In genomic region chrX:13848473-13848872, GRCm38 (mm10) we compare ENCODE assay signal across 24 mouse cellular contexts. TPM values are rescaled to one million over a fixed set of nuclear protein-coding genes. Genes with fewer than 3 reads are reported as not detected.
DNase-seq lines count a peak whose midpoint lies in the region; ATAC-seq and TF ChIP-seq lines count a peak whose summit lies in the region.
"Had no signal": no experiment of that assay in that cellular context is flagged by ENCODE, and none has a peak within 500 bp of the region (broad histone marks: within the 10 kb centered on the region; RNA-seq: fewer than 3 reads in every experiment).

No protein-coding gene starts in this region.

- TF ChIP-seq CTCF in liver, postnatal 0 days (IDR thresholded peaks at IDR 0.05; ENCODE audit: low read depth): no peak
- no peak for TF ChIP-seq CTCF in liver, embryonic 14.5 days (IDR thresholded peaks at IDR 0.05; ENCODE audit: low read depth)
- no peak for TF ChIP-seq CTCF in midbrain, postnatal 0 days (IDR thresholded peaks at IDR 0.05)

- H3K4me2 ChIP-seq in liver, embryonic 12.5 days: peak overlapping the region; percentile 84; the same call in 1 of the 2 replicates
- H3K4me2 ChIP-seq in liver, postnatal 0 days (ENCODE audit: low read depth, low read length): no peak overlapping the region
- H3K4me2 ChIP-seq in liver, embryonic 14.5 days (ENCODE audit: low read depth): peak overlapping the region; percentile 80; the same call in 1 of the 2 replicates
- no peak overlapping the region for H3K4me2 ChIP-seq in midbrain, postnatal 0 days (ENCODE audit: low read depth, low read length, poor library complexity, severe bottlenecking)

- peaks cover 8% of the 10 kb centered on the region; the same call in 1 of the 2 replicates for H3K27me3 ChIP-seq in liver, embryonic 12.5 days (replicated peaks)
- no peaks in the 10 kb centered on the region for H3K27me3 ChIP-seq in liver, postnatal 0 days (ENCODE audit: insufficient read depth, low read length)
- H3K27me3 ChIP-seq in liver, embryonic 14.5 days (ENCODE audit: control insufficient read depth, insufficient read depth, low read length): no peaks in the 10 kb centered on the region; the same call in 1 of the 2 replicates
- H3K27me3 ChIP-seq in midbrain, postnatal 0 days (ENCODE audit: insufficient read depth, low read length): no peaks in the 10 kb centered on the region
- H3K27me3 ChIP-seq: CH12.LX; forebrain, embryonic 13.5 days; hindbrain, embryonic 13.5 days had no signal

- H3K9me3 ChIP-seq in liver, embryonic 12.5 days (replicated peaks): no peaks in the 10 kb centered on the region
- no peaks in the 10 kb centered on the region for H3K9me3 ChIP-seq in liver, postnatal 0 days (ENCODE audit: low read length)
- H3K9me3 ChIP-seq in liver, embryonic 14.5 days (ENCODE audit: control insufficient read depth, low read length): no peaks in the 10 kb centered on the region
- H3K9me3 ChIP-seq in midbrain, postnatal 0 days (ENCODE audit: low read length): no peaks in the 10 kb centered on the region
- H3K9me3 ChIP-seq: forebrain, embryonic 10.5 days; forebrain, embryonic 13.5 days; hindbrain, embryonic 10.5 days; hindbrain, embryonic 13.5 days had no signal

- WGBS in liver, embryonic 12.5 days (ENCODE audit: insufficient replicate concordance): 31% methylated on average over 1 of the region's 1 CpGs
- WGBS in liver, postnatal 0 days (ENCODE audit: insufficient replicate concordance): 50% methylated on average over 1 of the region's 1 CpGs
- 18% methylated on average over 1 of the region's 1 CpGs for WGBS in liver, embryonic 14.5 days (ENCODE audit: insufficient replicate concordance)
- 87% methylated on average over 1 of the region's 1 CpGs for WGBS in midbrain, postnatal 0 days

- no peak for ATAC-seq in liver, embryonic 12.5 days
- no peak for ATAC-seq in liver, postnatal 0 days
- no peak for ATAC-seq in liver, embryonic 14.5 days (ENCODE audit: insufficient read depth)
- ATAC-seq in midbrain, postnatal 0 days (ENCODE audit: low FRiP score): no peak
- ATAC-seq: forebrain, embryonic 13.5 days; forebrain, embryonic 16.5 days; hindbrain, embryonic 16.5 days had no signal

- H3K9ac ChIP-seq in liver, embryonic 12.5 days: no peak overlapping the region
- H3K9ac ChIP-seq in liver, postnatal 0 days (replicated peaks): no peak overlapping the region
- no peak overlapping the region for H3K9ac ChIP-seq in liver, embryonic 14.5 days (replicated peaks)
- no peak overlapping the region for H3K9ac ChIP-seq in midbrain, postnatal 0 days (replicated peaks; ENCODE audit: low read length, poor library complexity, severe bottlenecking)
- H3K9ac ChIP-seq: forebrain, embryonic 13.5 days; hindbrain, embryonic 13.5 days had no signal

- intact Hi-C loops in heart, postnatal 25 days (cut with DNase I): loop anchor here (10.0 kb wide), 1 partner anchor 114 kb away; no protein-coding TSS in a partner anchor

- peaks cover 9% of the 10 kb centered on the region; the same call in 1 of the 2 replicates for H3K4me1 ChIP-seq in liver, embryonic 12.5 days
- no peaks in the 10 kb centered on the region for H3K4me1 ChIP-seq in liver, postnatal 0 days (ENCODE audit: insufficient read depth)
- peaks cover 0 to 2% of the 10 kb centered on the region in 2 experiments; a peak in 1 of 4 replicates for H3K4me1 ChIP-seq in liver, embryonic 14.5 days (replicated peaks; ENCODE audit: control insufficient read depth in 2 of 2, insufficient read depth in 2 of 2, low read length in 1 of 2)
- H3K4me1 ChIP-seq in midbrain, postnatal 0 days (ENCODE audit: insufficient read depth, low read length): no peaks in the 10 kb centered on the region
- H3K4me1 ChIP-seq: forebrain, embryonic 10.5 days; hindbrain, embryonic 10.5 days had no signal

- H3K4me3 ChIP-seq in liver, embryonic 12.5 days: no peak overlapping the region
- no peak overlapping the region for H3K4me3 ChIP-seq in liver, postnatal 0 days (ENCODE audit: low read depth, low read length)
- H3K4me3 ChIP-seq in liver, embryonic 14.5 days (ENCODE audit: insufficient read depth in 1 of 2, low read depth in 2 of 2, low read length in 2 of 2): no peak overlapping the region
- H3K4me3 ChIP-seq in midbrain, postnatal 0 days (ENCODE audit: low read depth, low read length): no peak overlapping the region
- H3K4me3 ChIP-seq: forebrain, embryonic 10.5 days; forebrain, embryonic 13.5 days; hindbrain, embryonic 10.5 days had no signal

- no peaks in the 10 kb centered on the region for H3K36me3 ChIP-seq in liver, embryonic 12.5 days
- no peaks in the 10 kb centered on the region for H3K36me3 ChIP-seq in liver, postnatal 0 days (replicated peaks; ENCODE audit: insufficient read depth, low read length)
- H3K36me3 ChIP-seq in liver, embryonic 14.5 days (replicated peaks; ENCODE audit: control insufficient read depth, insufficient read depth, low read depth): no peaks in the 10 kb centered on the region
- no peaks in the 10 kb centered on the region for H3K36me3 ChIP-seq in midbrain, postnatal 0 days (ENCODE audit: insufficient read depth, low read length)
- H3K36me3 ChIP-seq: forebrain, embryonic 10.5 days; G1E; hindbrain, embryonic 10.5 days; hindbrain, embryonic 13.5 days had no signal

- DNase-seq in heart, adult 11 months: peak; percentile 36
- no peak for DNase-seq in heart, postnatal 25 days (ENCODE audit: low spot score)
- no peak for DNase-seq in liver, postnatal 0 days
- no peak for DNase-seq in liver, embryonic 14.5 days (ENCODE audit: low read depth in 3 of 3, low spot score in 3 of 3)
- DNase-seq in midbrain, postnatal 0 days (ENCODE audit: low spot score): no peak
- DNase-seq in kidney, postnatal 36 days: no peak
- DNase-seq: adrenal gland, adult 2 months; adrenal gland, postnatal 14 days; B cell, adult 2 months; cerebellum, adult 11 months; cerebellum, adult 8-10 months; cerebellum, postnatal 14 days; gastrocnemius, postnatal 10 days; gastrocnemius, postnatal 36 days; heart, postnatal 36 days had no signal

- no peak for TF ChIP-seq EP300 in liver, postnatal 0 days (IDR thresholded peaks at IDR 0.05; ENCODE audit: low read depth)
- TF ChIP-seq EP300 in liver, embryonic 14.5 days (IDR thresholded peaks at IDR 0.05; ENCODE audit: low read depth): no peak

- no peak overlapping the region for H3K27ac ChIP-seq in liver, embryonic 12.5 days
- no peak overlapping the region for H3K27ac ChIP-seq in liver, postnatal 0 days (ENCODE audit: low read depth)
- H3K27ac ChIP-seq in liver, embryonic 14.5 days: no peak overlapping the region
- H3K27ac ChIP-seq in midbrain, postnatal 0 days (ENCODE audit: low read depth, low read length): no peak overlapping the region
- H3K27ac ChIP-seq: forebrain, embryonic 10.5 days; forebrain, embryonic 13.5 days; hindbrain, embryonic 10.5 days had no signal

RNA-seq across cellular contexts. Expression of gene Cask, which starts 2.7 kb away (rescaled TPM):
- 10 to 100 TPM; 12.7 to 15.6 TPM for total RNA-seq in heart, postnatal 25 days (2021)
- 1.5 and 2.1 TPM in 2 replicates for polyA plus RNA-seq in liver, embryonic 12.5 days (2016; fragmentation: Nextera tagmentation; extraction: Ambion mirVana)
- 1.9 and 2.2 TPM in 2 replicates for polyA plus RNA-seq in liver, postnatal 0 days (2015; fragmentation: Nextera tagmentation; extraction: Ambion mirVana)
- 0.87 and 1.6 TPM in 2 replicates for polyA plus RNA-seq in liver, embryonic 14.5 days (2012; rRNA removed)
- 1.5 TPM in 2 replicates for polyA plus RNA-seq in liver, embryonic 14.5 days (2014; fragmentation: Nextera tagmentation; extraction: Ambion mirVana)
- 146 and 210 TPM in 2 replicates for total RNA-seq in midbrain, postnatal 0 days (2014; rRNA removed)
- 74.4 and 79.5 TPM in 2 replicates for polyA plus RNA-seq in midbrain, postnatal 0 days (2015; fragmentation: Nextera tagmentation; extraction: Ambion mirVana)
- polyA plus RNA-seq: G1E had no signal

Comparison
In these comparisons a context has a peak if more than half of its experiments do, and no peak if none do; other contexts are left out.
1. H3K4me2 ChIP-seq: peak in liver, embryonic 12.5 days (single experiment) and liver, embryonic 14.5 days (single experiment); none in liver, postnatal 0 days (single experiment) and midbrain, postnatal 0 days (single experiment).
2. RNA of gene Cask, which starts 2.7 kb away (polyA plus RNA-seq): 74.4 to 79.5 TPM in midbrain, postnatal 0 days; 1.9 to 2.2 TPM in liver, postnatal 0 days, 0.87 to 1.6 TPM in liver, embryonic 14.5 days and 1.5 to 2.1 TPM in liver, embryonic 12.5 days; every median in the first group is over 10 times any median in the second.